In the genomic region with DNA sequence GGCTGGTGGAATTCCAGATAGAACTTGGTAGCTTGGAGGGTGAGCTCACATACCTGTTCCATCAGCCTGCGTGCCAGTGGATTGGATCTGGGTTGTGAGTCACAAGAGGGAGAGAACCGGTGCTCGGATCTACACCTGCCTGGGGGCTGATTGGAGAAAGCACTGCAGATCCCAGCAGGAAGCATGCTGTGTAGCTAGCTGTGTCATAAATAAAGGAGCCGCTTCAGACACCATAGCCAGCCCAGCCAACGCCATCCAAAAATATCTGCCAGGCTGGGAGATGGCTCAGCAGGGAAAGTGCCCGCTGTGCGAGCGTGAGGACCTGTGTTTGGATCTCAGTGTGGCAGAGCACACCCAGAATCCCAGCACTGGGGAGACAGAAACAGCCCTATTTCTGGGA, we compare ENCODE assay signal across 13 mouse cellular contexts.
DNase-seq lines count a peak whose midpoint lies in the region.
"Had no signal": no experiment of that assay in that cellular context is flagged by ENCODE, and none has a peak within 500 bp of the region (broad histone marks: within the 10 kb centered on the region; RNA-seq: fewer than 3 reads in every experiment).

No protein-coding gene starts in this region.

- intact Hi-C loops in left cerebral cortex, postnatal 4 days (cut with DNase I), result no loop called here
- intact Hi-C loops in gastrocnemius, postnatal 14 days (cut with DNase I; ENCODE audit: low total_unique reads), result no loop called here

- peak; percentile 3 for DNase-seq in adrenal gland, postnatal 10 days
- no peak for DNase-seq in adrenal gland, adult 2 months
- DNase-seq in left cerebral cortex, adult 11 months (ENCODE audit: low spot score), result peak; percentile 23
- DNase-seq in left cerebral cortex, postnatal 4 days, result no peak
- peak; percentile 13 to 71 for DNase-seq in left cerebral cortex, adult 8-10 months (ENCODE audit: low spot score in 2 of 2)
- peak; percentile 20 for DNase-seq in right cerebral cortex, postnatal 4 days
- DNase-seq in gastrocnemius, postnatal 14 days, result no peak
- DNase-seq in gastrocnemius, postnatal 25 days, result no peak
- DNase-seq: cerebellum, adult 9-11 months; heart, adult 2 months; kidney, postnatal 10 days; lung, postnatal 36 days; thymus, adult 2 months had no signal

Comparison
In these comparisons a context has a peak if more than half of its experiments do, and no peak if none do; other contexts are left out.
1. DNase-seq: peak in adrenal gland, postnatal 10 days (single experiment), left cerebral cortex, adult 11 months (single experiment), left cerebral cortex, adult 8-10 months (2 of 2) and right cerebral cortex, postnatal 4 days (single experiment); none in adrenal gland, adult 2 months (single experiment), left cerebral cortex, postnatal 4 days (single experiment), gastrocnemius, postnatal 14 days (single experiment) and gastrocnemius, postnatal 25 days (single experiment).